Mouse (Mus musculus) embryonic facial prominence, embryonic 15.5 days (tissue): ENCODE results near the gene Olfr1367. TPM values are rescaled to one million over a fixed set of nuclear protein-coding genes. Genes with fewer than 3 reads are reported as not detected.

Experiments
- ATAC-seq: fragments of 200-750 bp; cut with Nextera tagmentation; 2 replicates; pipeline ENCODE4 v1.8.0; 2017; ENCODE audit warnings: low read depth, moderate TSS enrichment; ENCODE audit not compliant: insufficient number of reproducible peaks, low FRiP score, low TSS enrichment
- H3K27ac ChIP-seq: fragments of 300-500 bp; sonication (generic); replicated peaks from 2 replicates; pipeline ENCODE4 v1.5.1; 2015; ENCODE audit warnings: mild to moderate bottlenecking, inconsistent platforms
- H3K27me3 ChIP-seq: fragments of 300-500 bp; sonication (generic); 2 replicates; pipeline ENCODE4 v1.6.1; 2015; ENCODE audit warnings: inconsistent platforms
- H3K36me3 ChIP-seq: fragments of 300-500 bp; sonication (generic); 2 replicates; pipeline ENCODE4 v1.6.1; 2015; ENCODE audit warnings: mild to moderate bottlenecking, inconsistent platforms
- H3K4me1 ChIP-seq: fragments of 300-500 bp; sonication (generic); 2 replicates; pipeline ENCODE4 v1.6.1; 2015; ENCODE audit warnings: inconsistent platforms
- H3K4me2 ChIP-seq: fragments of 300-500 bp; sonication (generic); replicated peaks from 2 replicates; pipeline ENCODE4 v1.6.1; 2015; ENCODE audit warnings: mild to moderate bottlenecking, inconsistent platforms
- H3K4me3 ChIP-seq: fragments of 300-500 bp; sonication (generic); replicated peaks from 2 replicates; pipeline ENCODE4 v1.5.1; 2015; ENCODE audit warnings: mild to moderate bottlenecking, inconsistent platforms
- H3K9ac ChIP-seq: fragments of 300-500 bp; sonication (generic); 2 replicates; pipeline ENCODE4 v1.6.1; 2015; ENCODE audit warnings: inconsistent platforms
- H3K9me3 ChIP-seq: fragments of 300-500 bp; sonication (generic); replicated peaks from 2 replicates; pipeline ENCODE4 v1.6.1; 2016; ENCODE audit warnings: inconsistent platforms
- WGBS: fragments of 180-500 bp; shearing (Covaris S2); methylation state at CpG from one replicate; pipeline ENCODE4 v1.1.7; 2015; 5-methylcytosine and 5-hydroxymethylcytosine counted together
- polyA plus RNA-seq: library from polyadenylated mRNA; unstranded; fragments of >200 nt; fragmentation: Nextera tagmentation; extraction: Ambion mirVana; gene quantifications from 2 replicates; pipeline ENCODE4 v1.2.1, GENCODE M21; 2015

Gene Olfr1367
- polyA plus RNA-seq, 1 experiment from 2014 or later: not detected

- no peak for ATAC-seq
- H3K4me3 ChIP-seq: peak overlapping the region; percentile 48
Measured at GRCm38 (mm10) chr13:21326191-21326590, 20.5 kb upstream of the Olfr1367 start.

GRCm38 (mm10) chr13:21326657-21327211, 20.0 kb upstream of the Olfr1367 start:
- Histone ChIP-seq H3K27ac (no peak overlapping the region), H3K27me3 (0 out of 2 replicates have a peak, but pooled peaks cover 10% of the 10 kb centered on the region), H3K9ac (no peak overlapping the region; the same call in 1 of the 2 replicates), H3K4me3 (peak overlapping the region; percentile 48), H3K36me3 (no peaks in the 10 kb centered on the region), H3K9me3 (no peaks in the 10 kb centered on the region), H3K4me1 (0 out of 2 replicates have a peak, but pooled peaks cover 3% of the 10 kb centered on the region), H3K4me2 (peak overlapping the region; percentile 64)
- under 1% methylated on average over 24 of the region's 24 CpGs for WGBS
- peak; percentile 15; the same call in 1 of the 2 replicates for ATAC-seq

More at GRCm38 (mm10) chr13:21326191-21326590, 20.5 kb upstream of the Olfr1367 start:
- no peak overlapping the region for H3K27ac ChIP-seq
- H3K36me3 ChIP-seq: no peaks in the 10 kb centered on the region
- no peak overlapping the region for H3K9ac ChIP-seq
- H3K4me2 ChIP-seq: peak overlapping the region; percentile 64
- peaks cover 10% of the 10 kb centered on the region; the same call in 1 of the 2 replicates for H3K27me3 ChIP-seq
- H3K4me1 ChIP-seq: 0 out of 2 replicates have a peak, but pooled peaks cover 3% of the 10 kb centered on the region
- H3K9me3 ChIP-seq: no peaks in the 10 kb centered on the region
- WGBS: 12% methylated on average over 4 of the region's 4 CpGs

DNA sequence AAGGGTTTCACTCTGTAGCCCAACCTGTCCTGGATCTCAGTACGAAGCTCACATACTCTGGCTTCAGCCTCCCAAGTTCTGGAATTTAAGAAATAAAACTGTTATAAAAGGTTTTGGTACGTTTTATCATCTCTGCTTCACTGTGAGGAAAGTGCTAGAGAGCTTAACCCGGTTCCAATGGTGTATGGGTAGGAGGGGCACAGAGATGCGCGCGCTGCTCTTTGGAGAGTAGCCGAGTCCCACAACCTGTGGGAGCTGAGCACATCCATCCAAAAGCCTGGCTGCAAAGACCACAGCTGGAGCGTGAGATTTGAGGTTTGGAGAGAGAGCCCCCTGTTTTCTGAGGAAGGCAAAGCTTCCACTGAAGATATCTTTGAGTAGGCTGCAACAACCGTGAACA, 19.3 kb upstream of the Olfr1367 start:
- 0 out of 2 replicates have a peak, but pooled peaks cover 3% of the 10 kb centered on the region for H3K4me1 ChIP-seq
- H3K4me3 ChIP-seq: peak overlapping the region; percentile 48
- no peak overlapping the region for H3K27ac ChIP-seq
- 0 out of 2 replicates have a peak, but pooled peaks cover 5% of the 10 kb centered on the region for H3K27me3 ChIP-seq
- H3K9ac ChIP-seq: peak overlapping the region; percentile 15; the same call in 1 of the 2 replicates
- WGBS: under 1% methylated on average over 9 of the region's 9 CpGs
- H3K9me3 ChIP-seq: no peaks in the 10 kb centered on the region
- H3K36me3 ChIP-seq: no peaks in the 10 kb centered on the region
- peak overlapping the region; percentile 64 for H3K4me2 ChIP-seq
- ATAC-seq: no peak

DNA sequence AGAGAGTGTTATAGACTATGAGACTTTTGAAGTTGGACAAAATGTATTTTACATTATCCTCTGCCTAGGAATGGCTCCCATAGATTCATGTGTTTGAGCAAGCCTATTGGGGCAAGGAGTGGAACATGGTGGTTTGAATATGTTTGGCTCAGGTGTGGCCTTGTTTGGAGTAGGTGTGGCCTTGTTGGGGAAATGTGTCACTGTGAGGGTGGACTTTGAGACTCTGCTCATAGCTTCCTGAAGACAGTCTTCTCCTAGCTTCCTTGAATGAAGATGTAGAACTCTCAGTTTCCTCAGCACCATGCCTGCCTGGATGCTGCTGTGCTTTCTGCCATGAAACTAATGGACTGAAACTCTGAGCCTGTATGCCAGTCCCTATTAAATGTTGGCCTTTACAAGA, 3.9 kb downstream of the Olfr1367 start:
- H3K4me3 ChIP-seq: no peak overlapping the region
- ATAC-seq: no peak

DNA sequence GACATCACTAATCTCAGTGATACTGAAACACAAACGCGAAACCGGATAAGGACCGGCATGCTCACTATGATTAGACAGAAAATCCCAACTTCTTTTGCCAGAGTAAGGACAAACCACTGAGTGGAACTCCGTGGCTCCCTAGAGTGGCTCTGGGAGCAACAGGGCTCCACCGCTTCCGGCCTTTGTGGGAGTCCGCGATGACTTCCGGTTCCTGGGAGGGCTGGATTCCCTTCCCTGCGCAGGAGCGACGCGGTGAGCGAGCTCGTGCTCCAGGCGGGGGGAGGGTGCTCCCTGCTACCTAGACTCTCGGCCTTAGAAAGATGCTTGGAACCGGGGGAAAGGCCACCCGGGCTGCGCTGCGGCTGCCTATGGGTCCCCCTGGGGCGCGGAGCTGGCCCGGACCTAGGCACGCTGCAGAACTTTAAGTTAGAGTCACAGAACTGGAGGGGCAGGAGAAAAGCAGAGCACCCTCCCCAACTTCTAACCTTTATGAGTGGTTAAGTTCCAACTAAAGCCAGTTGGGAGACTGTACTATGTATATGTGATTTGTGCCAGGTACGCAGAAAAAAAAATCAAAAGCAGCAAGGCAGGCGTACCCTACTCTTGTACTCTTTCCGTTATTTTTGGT, 16.0 kb downstream of the Olfr1367 start, which contains the start of gene Zscan12:
Gene Zscan12 (plus strand): TSS at position 200 of the 628 bp plus-strand sequence.
- peak within 1 kb of the TSS; percentile 86 for H3K4me3 ChIP-seq
- peak within 1 kb of the TSS; percentile 87 for H3K27ac ChIP-seq
- WGBS: under 1% methylated on average over 29 of the region's 29 CpGs
- peak within 1 kb of the TSS; percentile 86 for H3K9ac ChIP-seq
- H3K36me3 ChIP-seq: no peaks in the 10 kb centered on the region
- H3K4me1 ChIP-seq: peaks cover 14% of the 10 kb centered on the region
- H3K9me3 ChIP-seq: no peaks in the 10 kb centered on the region
- H3K4me2 ChIP-seq: peak within 1 kb of the TSS; percentile 63
- H3K27me3 ChIP-seq: no peaks in the 10 kb centered on the region
- ATAC-seq: peak; percentile 97

More for the DNA sequence above, 3.9 kb downstream of the Olfr1367 start:
- Histone ChIP-seq H3K9ac (no peak overlapping the region), H3K9me3 (no peaks in the 10 kb centered on the region), H3K4me2 (no peak overlapping the region), H3K27me3 (no peaks in the 10 kb centered on the region), H3K36me3 (no peaks in the 10 kb centered on the region), H3K27ac (no peak overlapping the region), H3K4me1 (no peaks in the 10 kb centered on the region)

GRCm38 (mm10) chr13:21363719-21364118, 17.0 kb downstream of the Olfr1367 start:
- Histone ChIP-seq H3K4me3 (peak overlapping the region; percentile 86), H3K4me2 (peak overlapping the region; percentile 63), H3K36me3 (peaks cover 8% of the 10 kb centered on the region), H3K4me1 (peaks cover 14% of the 10 kb centered on the region), H3K9ac (no peak overlapping the region), H3K27me3 (no peaks in the 10 kb centered on the region), H3K9me3 (no peaks in the 10 kb centered on the region), H3K27ac (no peak overlapping the region)
- WGBS: 70% methylated on average over 12 of the region's 12 CpGs
- ATAC-seq: no peak

DNA sequence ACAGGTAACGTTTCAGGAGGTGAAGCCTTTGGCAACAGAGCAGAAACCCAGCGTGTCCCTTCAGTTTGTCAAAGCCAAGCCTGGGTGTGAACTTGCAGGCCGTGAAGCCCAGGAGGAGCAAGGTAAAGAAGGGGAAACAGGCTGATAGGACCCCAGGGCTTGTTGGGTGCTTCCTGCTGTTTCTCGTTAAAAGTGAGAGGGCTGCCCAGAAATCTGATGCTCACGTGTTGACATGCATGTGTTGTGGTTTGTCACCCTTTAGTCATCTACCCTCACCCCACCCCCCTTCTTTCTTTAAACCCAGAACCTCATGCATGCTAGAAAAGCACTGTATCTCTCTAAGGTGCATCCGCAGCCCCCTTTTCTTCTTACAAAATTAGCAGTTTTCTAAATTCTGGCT, 19.9 kb downstream of the Olfr1367 start:
- Histone ChIP-seq H3K27me3 (no peaks in the 10 kb centered on the region), H3K9ac (no peak overlapping the region), H3K4me2 (no peak overlapping the region), H3K4me3 (no peak overlapping the region), H3K27ac (no peak overlapping the region), H3K4me1 (peaks cover 14% of the 10 kb centered on the region), H3K36me3 (peaks cover 32% of the 10 kb centered on the region), H3K9me3 (no peaks in the 10 kb centered on the region)
- WGBS: 55% methylated on average over 6 of the region's 6 CpGs
- ATAC-seq: no peak

DNA sequence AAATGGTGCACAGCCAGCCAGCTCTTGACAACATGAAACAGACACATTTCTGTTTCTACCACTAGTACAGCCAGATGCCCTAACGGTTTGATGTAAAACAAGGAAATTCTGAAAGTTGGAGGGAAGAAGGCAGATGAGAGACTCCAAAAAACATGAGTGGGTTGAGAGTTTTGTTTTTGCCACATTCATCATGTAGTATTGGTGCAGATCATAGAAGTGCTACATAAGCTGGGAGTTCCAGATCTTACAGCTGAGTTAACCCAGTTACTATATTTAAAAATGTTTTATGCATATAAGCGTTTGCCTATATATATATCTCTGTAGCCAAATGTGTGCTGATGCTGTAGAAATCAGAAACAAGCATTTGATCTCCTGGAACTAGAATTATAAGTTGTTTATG, 26.0 kb downstream of the Olfr1367 start:
- H3K4me2 ChIP-seq: no peak overlapping the region
- H3K9ac ChIP-seq: no peak overlapping the region
- 88% methylated on average over 2 of the region's 2 CpGs for WGBS
- H3K4me1 ChIP-seq: no peaks in the 10 kb centered on the region
- H3K36me3 ChIP-seq: peaks cover 32% of the 10 kb centered on the region
- no peaks in the 10 kb centered on the region for H3K9me3 ChIP-seq
- no peaks in the 10 kb centered on the region for H3K27me3 ChIP-seq
- ATAC-seq: no peak
- H3K27ac ChIP-seq: no peak overlapping the region
- no peak overlapping the region for H3K4me3 ChIP-seq

DNA sequence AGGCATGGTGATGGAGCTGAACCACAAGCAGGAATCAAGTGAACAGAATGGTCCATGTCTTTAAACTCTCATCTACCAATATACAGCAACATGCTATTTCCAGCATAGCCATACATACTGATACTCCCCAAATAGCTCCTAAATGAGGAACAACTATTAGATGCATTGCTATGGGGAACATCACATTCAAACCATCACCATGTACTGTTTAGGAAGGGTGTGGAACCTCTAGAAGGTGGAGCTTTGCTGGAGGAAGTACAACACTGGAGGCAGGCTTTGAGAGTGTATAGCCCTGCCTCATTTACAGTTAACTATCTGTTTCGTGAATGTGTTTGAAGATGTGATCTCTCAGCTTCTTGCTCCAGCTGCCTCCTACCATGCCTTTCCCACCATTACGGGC, 31.1 kb downstream of the Olfr1367 start:
- WGBS: 77% methylated on average over 2 of the region's 2 CpGs
- ATAC-seq: no peak
- Histone ChIP-seq H3K4me3 (no peak overlapping the region), H3K4me2 (no peak overlapping the region), H3K9me3 (no peaks in the 10 kb centered on the region), H3K36me3 (no peaks in the 10 kb centered on the region), H3K27me3 (no peaks in the 10 kb centered on the region), H3K9ac (no peak overlapping the region), H3K27ac (no peak overlapping the region), H3K4me1 (no peaks in the 10 kb centered on the region)

DNA sequence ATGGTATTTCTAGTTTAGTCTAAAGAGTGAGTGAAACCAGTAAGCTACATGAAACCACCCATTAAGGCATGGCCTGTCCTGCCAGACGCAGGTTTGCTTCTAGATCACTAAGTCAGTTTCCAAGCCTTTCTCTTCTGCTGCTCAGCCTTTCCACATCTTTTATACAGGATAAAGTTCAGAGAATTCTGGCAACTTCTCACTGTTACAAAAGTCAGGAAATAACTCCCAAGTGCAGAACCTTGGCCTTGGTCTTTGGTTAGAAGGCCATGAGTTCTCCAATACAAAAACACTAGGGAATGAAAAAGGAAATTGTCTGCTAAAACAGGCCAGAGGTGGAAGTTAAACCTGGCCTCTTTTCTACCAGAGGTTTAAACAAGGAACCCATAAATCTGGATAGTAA, 48.5 kb downstream of the Olfr1367 start:
- no peak for ATAC-seq
- H3K4me2 ChIP-seq: no peak overlapping the region
- no peaks in the 10 kb centered on the region for H3K4me1 ChIP-seq
- WGBS: 94% methylated on average over 1 of the region's 1 CpGs
- H3K9ac ChIP-seq: no peak overlapping the region
- no peak overlapping the region for H3K4me3 ChIP-seq
- no peaks in the 10 kb centered on the region for H3K27me3 ChIP-seq
- peaks cover 74% of the 10 kb centered on the region for H3K36me3 ChIP-seq
- no peak overlapping the region for H3K27ac ChIP-seq
- H3K9me3 ChIP-seq: no peaks in the 10 kb centered on the region

DNA sequence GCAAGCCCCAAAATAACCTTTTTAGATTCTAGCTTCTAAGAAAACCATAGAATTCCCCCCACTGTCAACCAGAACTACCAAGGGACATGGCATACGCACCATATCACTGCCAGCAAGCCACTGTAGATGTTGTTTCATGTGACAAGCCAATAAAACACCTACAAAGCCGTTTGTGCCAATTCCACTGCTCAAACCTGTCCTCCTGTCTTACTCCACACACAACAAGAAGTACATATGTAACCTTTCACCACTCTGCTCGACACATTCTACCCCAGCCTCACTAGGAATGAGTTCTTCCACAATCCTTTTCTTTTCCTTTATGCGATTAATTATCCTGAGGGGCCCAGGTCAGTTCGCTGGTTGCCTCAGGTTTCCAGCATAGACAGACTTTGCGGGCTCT, 48.9 kb downstream of the Olfr1367 start:
- Histone ChIP-seq H3K4me3 (no peak overlapping the region), H3K27ac (no peak overlapping the region), H3K4me2 (no peak overlapping the region), H3K27me3 (no peaks in the 10 kb centered on the region), H3K9ac (no peak overlapping the region), H3K4me1 (no peaks in the 10 kb centered on the region), H3K9me3 (no peaks in the 10 kb centered on the region), H3K36me3 (peaks cover 70% of the 10 kb centered on the region)
- no peak for ATAC-seq
- 91% methylated on average over 6 of the region's 6 CpGs for WGBS
